Mouse (Mus musculus) forelimb bud, embryonic 11.5 days (tissue): ENCODE data around the gene Rab20.
"Not testable (repeated sequence)": the region's sequence is repeated elsewhere in the genome, so short reads cannot be mapped to it uniquely, and the experiment has no call there.

Experiments used
- DNase-seq: peaks from one replicate; pipeline ENCODE4 v3.0.0-alpha.2; 2012; ENCODE audit warnings: low read depth, low spot score

The Rab20 gene

GRCm38 (mm10) chr8:11477811-11478761 lies at the start of gene Rab20:
TSS of gene Rab20 (minus strand) at chr8:11478710.
- no peak for DNase-seq

- DNase-seq, result no peak
These were observed 44.8 kb upstream of the Rab20 start for GRCm38 (mm10) chr8:11523331-11523730.

- no peak for DNase-seq
These were observed 40.2 kb upstream of the Rab20 start for GRCm38 (mm10) chr8:11518676-11519075.

- DNase-seq, result no peak
These were observed 39.5 kb upstream of the Rab20 start for GRCm38 (mm10) chr8:11518056-11518396.

- no peak for DNase-seq
These were observed 39.0 kb upstream of the Rab20 start for GRCm38 (mm10) chr8:11517366-11518055.

GRCm38 (mm10) chr8:11516292-11516691 lies 37.8 kb upstream of the Rab20 start:
- no peak for DNase-seq

- no peak for DNase-seq
These were observed 34.7 kb upstream of the Rab20 start for GRCm38 (mm10) chr8:11513247-11513646.

- DNase-seq, result no peak
These were observed 34.2 kb upstream of the Rab20 start for GRCm38 (mm10) chr8:11512711-11513110.

- no peak for DNase-seq
These were observed 32.5 kb upstream of the Rab20 start for GRCm38 (mm10) chr8:11510971-11511370.

GRCm38 (mm10) chr8:11508880-11509279 lies 30.4 kb upstream of the Rab20 start:
- no peak for DNase-seq

- peak; percentile 71 for DNase-seq
These were observed 28.3 kb upstream of the Rab20 start for GRCm38 (mm10) chr8:11506802-11507201.

GRCm38 (mm10) chr8:11506074-11506473 lies 27.6 kb upstream of the Rab20 start:
- DNase-seq, result no peak

- no peak for DNase-seq
These were observed 25.1 kb upstream of the Rab20 start for GRCm38 (mm10) chr8:11503476-11504232.

GRCm38 (mm10) chr8:11498786-11499485 lies 20.4 kb upstream of the Rab20 start:
- no peak for DNase-seq

- DNase-seq, result no peak
These were observed 19.8 kb upstream of the Rab20 start for GRCm38 (mm10) chr8:11498281-11498680.

GRCm38 (mm10) chr8:11497017-11497990 lies 18.8 kb upstream of the Rab20 start, which contains the start of gene Naxd:
TSS of gene Naxd (plus strand) at chr8:11497506.
- peak; percentile 83 for DNase-seq

GRCm38 (mm10) chr8:11492340-11492739 lies 13.8 kb upstream of the Rab20 start:
- not testable (repeated sequence) for DNase-seq

- no peak for DNase-seq
These were observed 8.7 kb upstream of the Rab20 start for GRCm38 (mm10) chr8:11487229-11487628.

GRCm38 (mm10) chr8:11486142-11486541 lies 7.6 kb upstream of the Rab20 start:
- DNase-seq, result peak; percentile 71

- no peak for DNase-seq
These were observed 4.0 kb upstream of the Rab20 start for GRCm38 (mm10) chr8:11482537-11482936.
